Mouse (Mus musculus) liver, adult (tissue): ENCODE results near the gene 2610028H24Rik.

Source experiments
- GATA4 ChIP-seq: IDR thresholded peaks from 2 replicates; pipeline ENCODE4 v1.6.1; 2014; ENCODE audit warnings: mild to moderate bottlenecking, low read length; ENCODE audit not compliant: insufficient replicate concordance

The 2610028H24Rik gene

GRCm38 (mm10) chr10:76468203-76469162 lies 19.6 kb downstream of the 2610028H24Rik start, which contains the start of the genes Mcm3ap and Ybey:
Gene Mcm3ap (plus strand): TSS chr10:76468927.
Gene Ybey (minus strand): TSS chr10:76469114.
- TF ChIP-seq GATA4: peak; percentile 51; the same call in 1 of the 2 replicates

GRCm38 (mm10) chr10:76473759-76474158 lies 24.9 kb downstream of the 2610028H24Rik start:
- TF ChIP-seq GATA4: no peak

- TF ChIP-seq GATA4: no peak
Measured at GRCm38 (mm10) chr10:76480851-76481250, 32.0 kb downstream of the 2610028H24Rik start.

GRCm38 (mm10) chr10:76481480-76481879 lies 32.6 kb downstream of the 2610028H24Rik start:
- no peak for TF ChIP-seq GATA4

GRCm38 (mm10) chr10:76486302-76486701 lies 37.4 kb downstream of the 2610028H24Rik start:
- TF ChIP-seq GATA4: no peak

GRCm38 (mm10) chr10:76488265-76488664 lies 39.4 kb downstream of the 2610028H24Rik start:
- no peak for TF ChIP-seq GATA4

GRCm38 (mm10) chr10:76489205-76489604 lies 40.3 kb downstream of the 2610028H24Rik start:
- no peak for TF ChIP-seq GATA4

- no peak for TF ChIP-seq GATA4
Measured at GRCm38 (mm10) chr10:76493527-76493926, 44.6 kb downstream of the 2610028H24Rik start.

- TF ChIP-seq GATA4: no peak
Measured at GRCm38 (mm10) chr10:76495501-76495900, 46.6 kb downstream of the 2610028H24Rik start.

GRCm38 (mm10) chr10:76496366-76496765 lies 47.5 kb downstream of the 2610028H24Rik start:
- TF ChIP-seq GATA4: no peak

- TF ChIP-seq GATA4: no peak
Measured at GRCm38 (mm10) chr10:76497522-76497921, 48.6 kb downstream of the 2610028H24Rik start.

GRCm38 (mm10) chr10:76504271-76504943 lies 55.5 kb downstream of the 2610028H24Rik start:
- no peak for TF ChIP-seq GATA4

- no peak for TF ChIP-seq GATA4
Measured at GRCm38 (mm10) chr10:76505865-76506264, 57.0 kb downstream of the 2610028H24Rik start.
